Mouse (Mus musculus) gastrocnemius, adult 18-20 months (tissue): Measurements from ENCODE around the gene Cfap61. TPM values are rescaled to one million over a fixed set of nuclear protein-coding genes. Genes with fewer than 3 reads are reported as not detected.

Experiments used
- DNase-seq: peaks from one replicate; pipeline ENCODE4 v3.0.0; 2021; ENCODE audit warnings: low spot score
- total RNA-seq, 2 experiments: library from RNA; stranded (reverse); gene quantifications; 2 replicates each; pipeline ENCODE4 v1.2.3; 2021

The Cfap61 gene
- total RNA-seq, 2 experiments from 2014 or later: not detected

DNA sequence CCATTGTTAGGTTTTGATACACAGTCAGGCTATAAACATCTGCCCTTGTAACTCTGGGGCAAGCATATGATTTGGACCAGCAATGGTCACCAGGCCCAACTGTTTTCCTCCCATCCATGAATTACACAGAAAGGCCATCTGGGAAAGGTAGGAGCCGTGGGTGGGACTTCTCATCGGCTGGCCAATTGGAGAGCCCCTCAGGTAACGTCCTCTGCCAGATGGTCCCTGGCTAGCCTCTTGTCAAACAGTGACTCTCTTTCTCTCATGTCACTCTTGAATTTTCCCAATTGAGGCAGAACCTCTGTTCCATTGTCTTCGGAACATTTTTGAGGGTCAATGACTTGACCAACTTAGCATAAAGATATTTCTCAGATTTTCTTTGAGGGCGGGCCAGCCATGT lies 213.2 kb downstream of the Cfap61 start:
- DNase-seq: no peak

DNA sequence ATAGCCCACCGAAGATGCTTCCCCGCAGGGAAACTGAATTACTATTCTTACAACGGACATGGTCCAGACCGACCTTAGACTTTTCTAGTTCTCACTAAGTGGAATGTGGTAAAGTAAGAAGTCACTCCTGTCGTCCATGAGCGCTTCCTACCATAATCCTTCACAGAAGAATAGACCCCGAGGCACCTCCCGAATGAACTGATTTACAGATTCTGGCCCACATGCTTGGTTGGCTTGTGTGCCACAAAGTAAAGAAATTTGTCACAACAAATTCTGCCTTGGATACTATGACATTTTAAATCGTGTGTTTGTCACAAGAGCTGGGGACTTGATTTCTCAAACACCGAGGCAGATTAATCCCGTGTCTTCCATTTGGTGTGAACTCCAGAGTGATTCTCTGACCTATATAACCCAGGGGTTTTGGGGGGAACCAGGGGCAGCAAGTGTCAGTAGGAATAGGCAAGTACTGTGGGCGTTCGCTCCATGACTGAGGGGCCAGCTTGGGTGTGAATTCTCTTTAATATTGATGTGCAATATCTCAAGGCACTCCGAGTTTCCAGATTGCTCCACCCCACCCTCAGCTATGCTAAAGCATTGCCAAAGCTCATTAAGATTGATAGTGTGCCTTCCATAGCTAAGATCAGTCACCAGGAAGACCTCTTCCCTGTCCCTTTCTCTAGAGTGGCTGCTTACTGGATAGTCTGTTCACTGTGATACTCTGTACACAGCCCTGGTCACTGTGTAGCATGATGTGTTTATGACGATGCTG lies 214.8 kb downstream of the Cfap61 start:
- DNase-seq: no peak

- DNase-seq: no peak
These were observed 233.6 kb downstream of the Cfap61 start for GRCm38 (mm10) chr2:146168017-146168803.

DNA sequence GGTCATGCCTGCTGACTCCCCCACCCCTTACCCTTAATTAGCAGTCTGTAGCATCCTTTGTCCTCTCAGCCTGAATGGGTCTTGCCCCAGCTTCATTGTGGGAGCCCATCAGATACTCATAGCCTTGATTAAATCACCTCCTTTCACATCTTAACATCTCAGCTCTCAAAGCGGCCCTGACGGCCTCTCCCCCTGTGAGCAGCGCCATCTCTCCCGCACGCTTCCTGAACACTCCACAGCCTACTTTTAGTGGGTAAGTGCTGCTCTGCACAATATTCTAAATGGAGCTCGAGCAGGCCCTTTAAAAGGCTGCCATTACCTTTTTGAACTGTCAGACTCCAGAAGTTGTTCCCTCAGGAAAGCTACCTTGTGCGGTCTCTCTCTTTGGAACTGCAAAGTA lies 234.9 kb downstream of the Cfap61 start:
- no peak for DNase-seq

GRCm38 (mm10) chr2:146172106-146172505 lies 237.5 kb downstream of the Cfap61 start:
- DNase-seq: no peak

DNA sequence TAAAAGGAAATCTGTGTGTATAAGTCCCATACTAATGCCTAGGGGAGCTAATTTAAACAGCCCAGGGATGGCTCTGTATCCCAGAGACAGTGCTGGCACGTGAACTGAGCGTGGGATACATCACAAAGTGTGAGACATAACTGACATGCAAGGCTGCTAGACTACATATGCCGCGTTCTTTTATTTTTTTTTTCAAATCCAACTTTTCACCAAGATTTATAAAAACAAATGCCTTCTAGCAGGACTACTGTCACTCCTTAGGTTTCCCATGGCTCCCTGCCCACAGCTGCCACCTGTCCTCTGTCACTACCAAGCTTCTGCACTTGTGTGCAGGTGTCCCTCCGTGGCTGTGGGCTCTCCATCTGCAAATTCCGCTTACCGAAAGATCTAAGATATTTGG lies 239.6 kb downstream of the Cfap61 start:
- DNase-seq: no peak

- no peak for DNase-seq
These were observed 244.1 kb downstream of the Cfap61 start for GRCm38 (mm10) chr2:146178718-146179117.

GRCm38 (mm10) chr2:146183830-146184793 lies 249.5 kb downstream of the Cfap61 start:
- no peak for DNase-seq

DNA sequence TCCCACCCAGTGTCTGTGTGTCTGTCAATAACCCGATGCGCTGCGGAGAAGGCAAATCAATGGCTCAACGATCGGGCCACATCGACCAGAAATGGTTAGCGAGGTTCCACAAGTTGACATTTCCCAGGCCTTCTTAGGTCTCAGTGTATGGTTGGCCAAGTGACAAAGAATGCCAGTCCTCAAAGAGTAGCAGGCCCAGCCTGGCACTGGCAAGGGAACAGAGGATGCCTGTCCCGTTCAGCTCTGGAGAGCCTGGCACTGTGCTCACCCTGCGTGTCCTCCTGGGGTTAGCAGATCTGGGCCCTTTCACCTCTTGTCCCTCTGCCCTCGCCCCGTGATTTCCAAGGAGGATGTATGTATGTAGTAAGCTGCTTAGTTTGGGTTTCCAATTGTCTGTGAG lies 261.5 kb downstream of the Cfap61 start:
- DNase-seq: no peak

DNA sequence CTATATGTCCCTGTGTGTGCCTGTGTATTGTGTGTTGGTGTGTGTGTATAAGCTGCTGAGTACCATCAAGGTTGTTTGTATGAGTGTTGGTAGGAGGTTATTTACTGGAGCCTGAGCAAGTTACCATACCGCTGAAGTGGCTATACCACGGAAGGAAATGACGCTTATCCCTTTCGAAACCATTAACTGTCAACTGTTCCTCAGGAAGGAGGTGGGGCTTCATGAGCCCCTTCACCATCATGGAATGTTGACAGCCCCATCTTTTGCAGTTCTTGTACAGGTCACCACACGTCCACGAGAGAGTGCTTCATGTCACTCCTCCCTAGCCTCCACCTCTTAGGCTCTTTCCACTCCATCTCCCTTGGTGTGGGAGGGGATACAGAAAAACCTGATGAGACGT lies 263.4 kb downstream of the Cfap61 start:
- DNase-seq: no peak

DNA sequence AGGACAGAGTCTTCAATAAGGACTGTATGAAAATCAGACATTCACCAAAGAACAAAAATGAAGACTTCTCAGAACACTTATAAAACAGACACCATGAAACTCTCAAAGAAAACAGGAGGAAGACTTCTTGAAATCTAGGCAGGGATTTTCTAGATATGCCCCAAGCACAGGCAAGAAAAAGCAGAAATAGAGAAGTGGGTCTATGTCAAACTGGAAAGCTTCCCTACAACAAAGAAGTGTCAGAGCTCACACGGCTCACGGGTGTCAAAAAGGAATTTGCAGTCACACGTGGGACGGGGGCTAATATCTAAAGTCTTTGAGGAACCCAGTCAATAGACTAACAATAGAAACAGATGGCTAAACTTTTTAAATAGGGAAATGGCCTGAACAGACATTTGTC lies 276.4 kb downstream of the Cfap61 start:
- DNase-seq: no peak

DNA sequence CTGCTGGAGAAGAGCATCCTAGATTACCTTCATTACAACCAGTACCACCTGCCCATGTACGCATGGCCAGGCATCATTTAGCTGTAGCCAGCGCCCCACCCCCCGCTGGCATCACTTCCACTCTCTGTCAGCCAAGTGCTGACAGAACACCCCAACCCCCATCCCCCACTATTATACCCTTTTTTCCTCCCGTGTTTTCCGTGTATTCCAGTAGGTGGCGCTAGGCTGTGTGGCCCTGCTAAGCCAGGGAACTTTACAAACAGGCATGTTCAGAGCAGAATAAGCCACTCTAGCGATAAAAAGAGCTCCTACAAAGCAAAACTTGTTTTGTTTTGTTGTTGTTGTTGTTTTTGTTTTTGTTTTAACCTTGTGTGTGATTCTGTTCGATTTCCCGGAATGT lies 280.1 kb downstream of the Cfap61 start:
- no peak for DNase-seq

- no peak for DNase-seq
These were observed 281.8 kb downstream of the Cfap61 start for GRCm38 (mm10) chr2:146216111-146217064.

DNA sequence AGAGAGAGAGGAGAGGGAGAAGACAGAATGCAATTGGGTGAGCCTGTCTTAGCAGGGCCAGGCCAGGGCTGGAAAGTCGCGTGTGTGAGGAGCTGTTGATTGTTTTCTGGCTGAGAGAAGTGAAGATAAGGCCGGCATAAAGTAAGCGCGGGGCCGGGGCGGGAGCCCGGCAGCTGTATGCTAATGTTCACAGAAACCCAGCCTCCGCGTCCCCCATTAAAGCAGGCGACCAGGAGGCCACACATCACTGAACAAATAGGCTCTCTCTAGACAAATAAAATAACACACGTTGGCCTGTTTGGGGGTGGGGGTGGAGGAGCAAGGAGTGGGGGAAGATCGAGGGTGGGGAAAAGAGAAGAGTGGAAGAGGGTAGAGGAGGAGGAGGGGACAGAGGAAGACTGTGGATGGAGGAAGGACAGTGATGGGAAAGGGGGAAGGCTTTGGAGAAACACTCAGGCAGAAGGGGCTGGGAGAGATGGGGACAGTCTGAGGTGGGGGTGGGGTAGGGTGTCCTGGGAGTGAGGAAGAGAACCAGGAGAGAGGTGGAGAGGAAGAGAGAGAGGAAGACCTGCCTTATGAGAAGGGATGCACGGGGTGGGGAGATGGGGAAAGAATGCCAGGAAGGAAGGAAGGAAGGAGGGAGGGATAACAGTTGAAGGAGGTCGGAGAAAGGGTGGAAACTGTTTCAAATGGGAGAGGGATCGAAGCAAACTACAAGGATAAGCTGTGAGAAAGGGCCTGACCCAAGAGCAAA lies 282.8 kb downstream of the Cfap61 start:
- DNase-seq: no peak

DNA sequence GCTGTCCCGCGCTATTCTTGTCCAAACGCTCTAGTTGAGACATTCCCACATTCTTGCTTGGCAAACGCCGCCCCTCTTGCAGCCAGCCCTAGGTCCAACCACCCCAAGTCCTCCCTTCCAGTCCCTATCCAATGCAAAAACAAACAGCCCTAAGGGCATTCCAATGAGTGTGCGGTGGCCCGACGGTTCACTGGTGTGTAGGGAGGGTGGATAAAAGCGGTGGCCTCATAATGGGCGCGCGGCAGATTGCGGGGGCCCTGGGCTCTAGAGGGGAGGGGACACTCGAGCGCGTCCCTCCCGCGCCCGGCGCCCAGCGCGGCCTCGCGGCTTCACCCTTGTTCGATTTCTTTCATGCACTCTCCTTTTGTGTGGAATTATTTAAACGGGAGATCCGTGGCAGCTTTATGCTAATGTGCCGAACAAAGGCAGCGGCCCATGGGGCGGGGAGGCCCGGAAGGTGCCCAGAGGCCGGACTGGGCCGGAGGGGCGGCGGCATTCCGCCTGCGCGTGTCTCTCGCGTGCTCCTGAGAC lies 283.6 kb downstream of the Cfap61 start:
- DNase-seq: no peak

- no peak for DNase-seq
These were observed 284.4 kb downstream of the Cfap61 start for GRCm38 (mm10) chr2:146218881-146219535.

DNA sequence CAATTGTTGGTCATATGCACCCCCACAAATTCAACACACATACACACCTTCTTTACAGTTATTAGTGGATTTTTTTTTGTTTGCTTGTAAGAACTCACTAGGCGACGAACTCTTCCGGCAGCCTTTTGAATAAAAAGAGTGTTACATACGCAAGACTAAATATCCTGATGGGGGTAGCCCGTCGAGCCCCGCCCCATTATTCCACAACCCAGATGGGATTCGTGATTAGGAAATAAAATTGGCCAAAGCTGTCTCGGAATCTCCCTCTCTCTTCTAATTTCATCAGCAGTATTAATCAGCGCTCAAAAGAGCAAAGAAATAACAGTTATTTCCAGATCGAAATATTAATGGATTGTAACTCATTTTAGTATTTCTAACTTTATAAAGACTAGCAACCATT lies 285.2 kb downstream of the Cfap61 start:
- no peak for DNase-seq

GRCm38 (mm10) chr2:146220591-146221075 lies 286.0 kb downstream of the Cfap61 start:
- no peak for DNase-seq
